Mouse (Mus musculus): ENCODE results near the gene Itgb2.
A peak's percentile ranks its signal among the peaks of the same experiment; 100 is the strongest.

The Itgb2 gene

DNA sequence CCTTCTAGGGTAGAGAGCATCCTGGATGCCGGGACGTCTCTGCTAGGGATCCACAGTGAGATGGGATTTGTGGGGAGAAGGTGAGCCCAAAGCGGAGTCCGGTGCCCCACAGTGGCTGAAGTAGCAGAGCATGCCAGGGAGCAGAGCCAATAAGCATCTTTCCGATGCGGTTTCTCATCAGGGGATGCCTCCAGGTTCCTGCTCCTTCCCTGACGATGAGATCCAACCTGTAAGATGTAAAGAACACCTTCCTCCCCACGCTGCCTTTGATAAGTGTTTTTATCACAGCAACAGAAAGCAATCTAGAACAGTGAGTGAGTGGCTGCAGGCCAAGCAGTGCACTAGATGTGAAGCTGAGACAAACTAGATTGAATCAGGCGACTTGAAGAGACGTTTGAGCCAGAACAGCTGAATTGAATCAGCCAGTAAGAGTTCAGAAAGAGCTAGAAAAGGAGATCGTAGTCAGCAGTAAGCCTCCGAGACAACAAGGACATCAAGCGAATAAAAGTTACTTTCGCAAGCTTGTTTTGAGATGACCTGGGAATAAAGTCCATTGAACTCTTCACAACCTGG lies 13.6 kb upstream of the Itgb2 start:
- peak; percentile 30 for DNase-seq (ENCODE audit: extremely low read depth, insufficient read length, low spot score)

DNA sequence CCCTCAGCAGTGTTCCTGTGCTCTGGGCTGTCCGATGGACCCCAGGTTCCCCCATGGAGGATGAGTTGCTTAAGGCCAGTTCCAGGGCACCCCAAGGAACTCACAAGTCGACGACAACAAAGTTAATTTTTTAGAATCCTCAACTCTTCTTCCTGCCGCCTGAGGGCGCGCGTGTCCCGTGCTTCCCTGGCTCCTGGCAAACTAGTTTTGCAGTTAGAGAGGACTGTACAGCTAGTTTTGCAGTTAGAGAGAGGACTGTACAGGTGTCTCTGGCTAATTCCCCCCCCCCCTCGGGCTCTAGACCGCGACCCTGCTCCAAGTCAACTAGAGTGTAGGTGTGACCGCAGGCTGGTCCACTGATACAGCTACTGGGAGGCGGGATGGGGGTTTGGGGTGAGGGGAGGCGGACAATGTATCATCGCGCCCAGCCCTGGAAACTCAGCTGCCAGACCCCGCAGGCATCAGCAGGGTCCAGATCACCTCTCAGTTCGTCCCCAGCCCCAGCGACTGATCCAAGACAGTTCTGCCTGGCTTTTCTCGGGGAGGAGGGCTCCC lies 12.9 kb upstream of the Itgb2 start:
- peak; percentile 65 for DNase-seq (ENCODE audit: extremely low read depth, insufficient read length, low spot score)

DNA sequence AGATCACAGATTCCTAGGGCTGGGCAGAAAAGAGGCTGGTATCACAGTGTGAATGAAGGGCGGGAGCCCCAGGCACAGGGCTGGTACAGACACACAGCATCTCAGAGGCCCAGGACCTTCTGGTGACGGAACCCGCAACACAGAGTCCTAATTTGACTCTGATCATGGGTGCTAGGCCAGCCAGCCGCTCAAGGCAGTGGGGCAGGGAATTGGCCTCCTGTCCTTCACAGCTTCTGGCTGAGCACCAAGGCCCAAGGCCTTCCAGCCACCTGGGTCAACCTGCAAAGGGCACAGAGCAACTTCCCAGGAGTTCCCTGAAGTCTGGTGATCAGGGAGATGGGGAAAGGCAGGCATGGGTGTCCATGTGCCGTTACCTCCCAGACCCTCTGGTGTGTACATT lies 12.3 kb upstream of the Itgb2 start:
- DNase-seq (ENCODE audit: extremely low read depth, insufficient read length, low spot score), result no peak

DNA sequence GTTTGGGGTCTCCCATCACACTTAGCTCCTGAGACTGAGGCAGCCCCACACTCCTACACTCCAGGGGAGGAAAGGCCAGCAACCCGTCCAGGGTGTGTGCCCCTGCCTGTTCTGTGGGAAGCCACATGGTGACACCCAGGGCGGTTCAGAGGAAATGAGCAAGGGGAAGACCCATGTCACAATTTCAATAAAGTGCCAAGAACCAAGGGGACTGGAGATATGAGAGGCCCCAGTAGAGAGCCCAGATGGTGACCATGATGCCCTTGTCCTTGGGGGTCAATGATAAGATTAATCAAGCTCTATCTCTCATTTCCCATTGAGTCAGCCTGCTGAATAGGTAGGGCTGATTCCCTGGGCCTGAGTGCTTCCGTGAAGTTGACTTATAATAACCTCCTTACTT lies 10.9 kb upstream of the Itgb2 start:
- DNase-seq (ENCODE audit: extremely low read depth, insufficient read length, low spot score), result no peak

DNA sequence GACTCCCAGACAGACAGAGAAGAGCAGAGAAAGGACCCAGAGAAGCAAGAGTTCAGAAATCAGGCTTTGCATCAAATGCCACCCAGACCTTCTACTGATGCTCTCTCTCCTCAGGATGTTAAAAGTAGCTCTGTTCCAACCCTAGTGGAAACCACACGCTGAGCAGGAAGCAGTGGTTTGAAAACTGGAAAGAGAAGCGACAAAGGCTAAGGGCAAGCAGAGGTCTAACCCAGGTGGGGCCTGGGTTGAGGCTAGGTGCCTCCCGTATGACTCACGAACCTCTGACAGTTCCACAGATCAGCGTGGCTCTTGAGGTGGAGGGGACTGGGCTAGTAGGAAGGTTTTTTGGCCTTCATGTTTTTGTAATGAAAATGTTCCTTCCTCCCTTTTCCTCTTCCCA lies 9.6 kb upstream of the Itgb2 start:
- no peak for DNase-seq (ENCODE audit: extremely low read depth, insufficient read length, low spot score)

DNA sequence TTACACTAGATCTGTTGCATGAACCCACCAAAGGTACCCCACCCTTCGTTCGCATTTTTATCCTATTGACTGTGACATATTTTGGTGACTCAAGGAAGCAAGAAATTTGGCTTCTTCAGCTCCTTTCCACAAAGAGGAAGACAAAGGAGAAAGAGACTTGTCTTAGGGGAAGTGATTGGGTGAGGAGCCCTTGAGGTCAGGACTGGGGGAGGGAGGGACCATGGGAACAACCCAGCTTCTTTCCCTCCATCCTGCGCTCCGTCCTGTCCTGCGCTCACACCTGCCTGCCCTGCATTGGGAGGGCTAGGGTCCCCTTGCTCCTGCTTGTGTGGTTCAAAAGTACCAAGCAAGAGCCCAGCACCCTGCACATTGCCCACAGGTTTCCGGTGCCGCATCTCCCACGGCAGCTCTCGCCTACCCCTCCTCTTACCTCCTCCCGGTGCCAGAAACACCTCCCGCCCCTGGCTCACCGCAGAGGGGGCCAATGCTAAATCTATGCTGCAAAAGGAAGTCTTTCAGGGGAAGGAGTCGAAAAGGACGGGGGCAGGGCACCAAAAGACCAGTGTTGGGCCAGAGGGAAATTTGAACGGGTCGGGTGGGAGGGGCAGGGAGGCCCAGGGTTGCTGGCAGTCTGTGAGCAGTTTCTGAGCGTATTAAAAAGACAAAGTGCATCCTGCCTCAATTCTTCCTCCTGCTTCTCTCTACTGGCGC lies 7.9 kb upstream of the Itgb2 start:
- DNase-seq (ENCODE audit: extremely low read depth, insufficient read length, low spot score), result no peak

DNA sequence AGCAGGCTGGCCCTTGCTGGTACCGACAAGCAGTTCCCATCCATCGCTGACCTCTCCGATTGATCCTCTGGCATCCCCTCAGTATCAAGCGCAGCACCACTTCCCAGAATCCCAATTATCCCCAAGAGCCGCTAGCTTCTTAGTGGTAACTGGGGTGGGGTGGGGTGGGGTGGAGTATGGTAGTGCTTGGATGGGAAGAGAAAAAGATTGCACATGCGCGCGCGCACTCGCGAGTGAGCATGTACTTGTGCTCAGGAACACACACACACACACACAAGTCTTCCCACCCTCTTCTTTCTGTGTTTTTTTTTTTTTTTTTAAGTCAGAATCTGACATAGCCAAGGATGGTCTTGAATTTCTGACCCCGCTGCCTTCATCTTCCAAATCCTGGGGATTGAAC lies 7.3 kb upstream of the Itgb2 start:
- DNase-seq (ENCODE audit: extremely low read depth, insufficient read length, low spot score), result no peak

DNA sequence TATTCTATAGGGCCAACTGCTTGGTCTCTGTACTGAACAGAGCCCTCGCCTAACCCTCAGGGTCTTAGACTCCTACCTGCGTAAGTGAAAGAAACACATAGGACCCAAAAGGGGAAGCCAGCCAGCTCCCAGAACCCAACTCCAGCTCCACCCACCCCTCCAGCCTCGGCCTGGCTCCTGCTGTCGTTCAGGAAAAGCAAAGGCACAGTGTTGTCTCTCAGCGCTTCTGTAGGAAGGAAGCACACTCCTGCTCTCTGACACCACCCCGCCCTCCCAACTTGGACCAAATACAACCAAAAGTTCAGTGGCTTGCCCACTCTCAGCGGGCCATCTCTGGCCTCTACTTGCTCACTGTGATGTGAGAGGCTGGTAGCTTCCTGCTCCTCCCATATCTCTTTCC lies 6.7 kb upstream of the Itgb2 start:
- no peak for DNase-seq (ENCODE audit: extremely low read depth, insufficient read length, low spot score)

DNA sequence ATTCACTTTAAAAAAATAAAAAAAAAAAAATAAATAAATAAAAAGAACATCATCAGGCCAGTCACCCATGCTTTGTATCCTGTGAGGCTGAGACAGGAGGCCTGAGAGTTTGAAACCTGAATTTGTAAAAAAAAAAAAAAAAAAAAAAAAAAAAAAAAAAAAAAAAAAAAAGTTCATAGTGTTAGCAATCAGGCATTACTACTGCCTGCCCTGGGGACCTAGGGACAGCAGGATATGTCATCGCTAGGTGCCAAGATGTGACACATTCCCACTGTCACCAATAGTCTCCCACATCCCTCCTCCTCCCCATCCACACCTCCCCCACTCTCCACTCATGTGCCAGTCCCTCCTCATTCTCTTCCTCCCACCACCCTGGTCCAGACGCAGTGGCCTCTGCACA lies 3.6 kb upstream of the Itgb2 start:
- no peak for DNase-seq (ENCODE audit: extremely low read depth, insufficient read length, low spot score)

DNA sequence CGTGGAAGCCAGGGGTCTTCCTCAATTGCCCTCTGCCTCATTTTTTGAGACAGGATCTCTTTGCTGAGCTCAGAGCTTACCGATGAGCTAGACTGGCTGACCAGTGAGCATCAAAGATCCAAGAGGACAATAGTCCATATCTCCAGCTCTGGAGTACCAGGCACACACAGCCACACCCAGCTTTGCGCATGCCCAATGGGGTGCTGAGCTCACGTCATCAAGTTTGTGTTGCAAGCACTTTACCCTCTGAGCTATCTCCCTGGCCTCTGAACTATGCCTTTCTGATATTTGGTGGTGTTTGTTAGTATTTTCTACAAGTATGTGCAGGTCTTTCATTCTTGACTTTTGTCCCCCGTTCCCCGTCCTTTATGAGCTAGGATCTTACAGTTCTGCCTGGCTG lies 1.4 kb upstream of the Itgb2 start:
- no peak for DNase-seq (ENCODE audit: extremely low read depth, insufficient read length, low spot score)

DNA sequence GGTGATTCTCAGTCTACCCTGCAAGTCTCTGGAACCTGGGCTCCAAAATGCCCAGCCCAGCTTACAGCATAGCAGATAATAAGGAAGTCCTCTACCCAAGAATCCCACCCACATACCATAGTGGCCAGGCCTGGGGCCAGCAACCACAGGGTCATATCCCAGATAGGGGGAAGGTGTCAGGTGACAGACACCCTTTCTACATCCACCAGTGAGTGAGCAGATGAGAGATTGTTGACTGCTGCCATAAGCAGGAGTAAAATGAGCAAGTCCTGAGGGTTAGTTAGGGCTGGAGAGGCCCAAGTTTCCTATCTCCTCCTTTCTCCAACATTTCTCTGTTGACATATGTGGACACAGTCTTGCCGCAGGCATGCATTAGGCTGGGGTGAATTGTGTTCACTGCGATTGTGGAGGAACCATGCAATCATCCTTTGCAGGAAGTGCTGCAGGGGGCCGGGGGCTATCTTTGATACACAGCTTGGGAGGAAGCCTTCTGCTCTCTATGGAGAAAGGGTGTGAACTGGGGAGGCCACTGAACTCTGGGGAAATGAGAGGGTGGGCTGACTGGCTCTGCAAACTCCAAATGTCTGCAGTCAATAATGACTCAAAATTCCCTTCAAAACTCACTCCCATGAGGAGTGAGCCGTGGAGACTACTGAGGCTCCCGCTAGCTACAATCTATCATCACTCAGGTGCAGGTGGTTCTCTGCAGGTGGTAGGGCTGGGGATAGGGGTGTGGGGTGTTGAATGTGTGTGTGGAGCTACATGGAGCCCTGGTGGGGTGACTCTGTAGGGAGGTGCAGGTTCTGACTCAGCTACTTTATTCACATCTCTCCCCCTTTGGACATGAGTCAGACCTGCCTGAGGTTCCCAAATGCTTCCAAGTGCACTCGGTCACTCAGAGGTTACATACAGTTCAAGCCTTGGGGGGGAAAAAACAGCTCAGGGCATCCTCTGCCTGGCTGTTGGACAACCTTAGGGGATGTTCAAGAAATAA lies 1.3 kb downstream of the Itgb2 start:
- DNase-seq (ENCODE audit: extremely low read depth, insufficient read length, low spot score), result peak; percentile 73

DNA sequence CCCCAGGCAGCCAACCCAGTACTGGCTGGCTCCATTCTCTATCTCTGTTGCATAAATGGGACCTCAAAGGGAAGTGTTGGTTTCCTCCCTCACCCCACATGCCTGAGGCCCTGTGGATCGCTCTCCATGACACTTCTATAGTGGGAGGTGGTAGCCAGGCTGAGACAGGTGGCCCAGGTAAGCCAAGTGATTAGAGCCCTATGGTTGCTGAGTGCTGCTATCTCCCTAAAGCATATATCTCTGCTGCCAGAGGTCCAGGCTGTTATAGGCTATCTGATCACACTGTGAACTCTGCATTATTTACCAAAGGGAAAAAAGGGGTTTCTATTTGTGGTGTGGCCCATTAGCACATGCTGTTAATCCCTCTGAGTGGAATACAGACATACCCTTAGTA lies 2.0 kb downstream of the Itgb2 start:
- no peak for DNase-seq (ENCODE audit: extremely low read depth, insufficient read length, low spot score)

DNA sequence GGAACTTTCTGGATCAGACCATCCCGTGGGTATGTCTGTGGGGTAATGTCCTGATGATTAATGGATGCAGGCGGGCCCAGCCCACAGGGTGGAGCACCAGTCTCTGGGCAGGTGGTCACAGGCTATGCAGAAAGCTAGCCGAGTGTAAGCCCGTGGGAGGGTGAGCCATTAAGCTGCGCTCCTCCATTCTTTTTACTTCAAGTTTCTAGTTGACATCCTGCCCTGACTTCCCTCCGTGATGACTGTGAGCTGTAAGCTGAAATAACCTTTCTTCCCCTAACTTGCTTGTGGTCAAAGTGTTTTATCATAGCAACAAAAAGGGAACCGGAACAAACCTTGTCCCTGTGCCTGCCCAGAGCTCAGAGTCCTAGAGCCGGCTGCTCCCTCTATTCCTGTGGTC lies 6.7 kb downstream of the Itgb2 start:
- no peak for DNase-seq (ENCODE audit: extremely low read depth, insufficient read length, low spot score)

DNA sequence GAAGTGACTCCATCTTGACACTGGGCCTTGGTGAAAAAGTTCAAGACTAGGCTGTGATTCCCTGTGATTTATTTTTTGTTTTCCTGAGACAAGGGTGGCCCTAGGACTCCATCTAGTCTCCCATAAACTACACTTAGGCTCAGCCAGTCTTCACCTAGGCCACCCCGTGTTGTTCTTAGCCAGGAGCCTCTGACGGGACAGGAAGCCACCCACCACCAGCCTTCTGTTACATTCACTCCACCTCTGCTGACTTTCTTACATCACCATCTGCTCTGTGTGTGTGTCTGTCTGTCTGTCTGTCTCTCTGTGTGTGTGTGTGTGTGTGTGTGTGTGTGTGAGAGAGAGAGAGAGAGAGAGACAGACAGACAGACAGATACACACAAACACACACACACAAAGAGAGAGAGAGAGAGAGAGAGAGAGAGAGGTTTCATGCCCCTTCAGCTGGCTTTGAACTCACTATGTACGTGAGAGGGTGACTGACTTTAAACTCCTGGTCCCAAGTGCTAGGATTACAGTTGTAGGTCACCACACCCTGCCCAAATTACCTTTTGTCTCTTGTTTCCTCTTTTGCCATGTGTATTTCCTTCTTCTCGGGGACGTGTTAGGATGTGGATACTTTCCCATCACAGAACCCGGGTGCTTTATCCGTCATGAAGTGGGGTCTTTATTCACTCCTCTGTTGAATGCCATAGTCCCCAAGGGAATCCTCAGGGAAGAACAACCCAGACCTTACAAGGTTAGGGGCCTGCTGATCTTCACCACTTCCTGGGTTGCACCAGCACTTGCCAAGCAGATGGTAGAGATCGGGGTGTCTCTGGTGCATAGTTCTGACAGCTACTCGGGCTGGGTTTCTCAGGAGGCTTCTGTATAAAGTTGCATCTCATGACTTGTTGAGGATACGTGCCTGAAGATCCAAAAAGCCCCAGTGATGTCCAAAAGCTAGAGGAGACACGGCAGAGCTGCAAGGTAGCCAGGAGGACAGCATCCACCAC lies 7.5 kb downstream of the Itgb2 start:
- DNase-seq (ENCODE audit: extremely low read depth, insufficient read length, low spot score), result no peak

DNA sequence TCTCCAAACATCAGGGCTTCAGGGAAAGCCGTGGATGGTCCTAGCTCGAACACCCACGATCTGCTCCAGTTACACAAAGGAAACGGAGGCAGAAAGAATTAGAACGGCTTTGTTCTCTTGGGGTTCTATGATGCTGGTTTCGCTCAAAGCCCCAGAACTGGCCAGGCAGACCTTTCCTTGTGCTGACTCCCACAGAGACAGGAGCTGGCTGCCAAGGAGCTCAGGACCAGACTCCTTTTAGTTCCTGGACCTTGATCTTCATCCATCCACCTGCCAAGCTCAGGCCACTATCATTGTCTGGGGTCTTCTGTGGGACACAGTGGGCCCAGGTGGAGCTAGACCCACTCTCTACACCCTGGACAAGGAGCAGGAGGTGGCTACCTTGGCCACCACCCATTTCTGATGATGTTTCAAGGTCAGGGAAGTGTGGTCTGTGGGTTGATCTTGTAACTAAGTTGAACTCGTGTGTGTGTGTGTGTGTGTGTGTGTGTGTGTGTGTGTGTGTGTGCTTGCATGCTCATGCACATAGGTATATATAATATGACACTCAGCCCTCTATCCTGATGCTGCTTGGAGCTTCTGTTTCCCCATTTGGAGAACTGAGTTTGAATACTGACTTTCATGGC lies 9.4 kb downstream of the Itgb2 start:
- DNase-seq (ENCODE audit: extremely low read depth, insufficient read length, low spot score), result no peak

DNA sequence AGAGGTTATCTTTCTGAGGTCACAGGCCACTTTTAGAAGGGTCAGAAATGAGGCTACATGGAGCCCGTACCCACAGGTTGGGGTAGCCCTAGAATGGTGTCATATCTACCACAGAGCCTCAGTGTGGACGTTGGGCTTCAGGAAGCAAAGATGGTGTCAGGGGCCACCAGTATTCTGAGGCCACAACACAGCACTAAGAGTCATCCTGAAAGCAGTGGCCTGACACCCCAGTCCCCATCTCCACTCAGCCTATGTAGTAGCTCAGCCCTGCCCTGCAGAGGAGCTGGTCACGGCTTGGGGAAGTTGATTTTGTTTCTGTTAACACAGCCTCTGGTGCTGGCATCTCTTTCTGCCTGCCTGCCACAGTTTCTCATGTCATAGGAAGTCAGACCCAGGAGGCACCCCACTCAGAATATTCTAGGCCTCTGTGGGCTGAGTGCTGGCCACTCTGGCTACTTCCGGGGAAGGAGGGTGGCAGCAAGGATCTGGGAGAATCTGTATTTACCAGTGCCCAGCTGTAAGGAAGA lies 10.6 kb downstream of the Itgb2 start:
- DNase-seq (ENCODE audit: extremely low read depth, insufficient read length, low spot score), result no peak

DNA sequence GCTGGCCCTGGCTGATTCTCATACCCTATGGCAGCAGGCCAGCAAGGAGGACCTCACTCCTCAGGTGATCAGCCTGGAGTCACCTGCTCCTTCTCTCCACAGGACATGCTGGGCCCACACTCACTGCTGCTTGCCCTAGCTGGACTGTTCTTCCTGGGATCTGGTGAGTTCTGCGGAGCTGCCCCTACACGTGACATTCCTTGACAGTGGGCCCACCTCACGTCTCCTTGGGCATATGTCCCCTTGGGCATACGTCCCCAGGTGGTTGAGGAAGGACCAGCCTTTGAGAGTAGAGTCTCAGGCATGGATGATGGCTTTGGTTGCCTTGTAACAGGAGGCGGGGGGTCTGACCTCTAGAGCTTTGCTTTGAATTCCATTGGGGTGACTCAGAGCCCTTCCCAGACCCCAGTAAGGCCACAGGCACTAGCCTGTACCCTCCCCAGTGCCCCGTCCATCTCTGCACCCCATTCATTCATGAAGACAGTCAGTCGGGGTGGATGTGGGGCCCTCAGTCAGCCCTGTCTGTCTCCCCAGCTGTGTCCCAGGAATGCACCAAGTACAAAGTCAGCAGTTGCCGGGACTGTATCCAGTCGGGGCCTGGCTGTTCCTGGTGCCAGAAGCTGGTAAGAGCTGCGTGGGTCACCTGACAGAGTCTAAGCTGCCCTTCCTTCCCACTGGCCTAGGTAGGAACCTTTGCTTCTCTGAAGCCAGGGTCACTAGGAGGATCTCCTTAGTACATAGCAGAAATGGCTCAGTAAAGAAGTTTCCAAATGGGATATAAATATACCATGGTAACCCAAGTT lies 12.0 kb downstream of the Itgb2 start:
- peak; percentile 49 for DNase-seq (ENCODE audit: extremely low read depth, insufficient read length, low spot score)

DNA sequence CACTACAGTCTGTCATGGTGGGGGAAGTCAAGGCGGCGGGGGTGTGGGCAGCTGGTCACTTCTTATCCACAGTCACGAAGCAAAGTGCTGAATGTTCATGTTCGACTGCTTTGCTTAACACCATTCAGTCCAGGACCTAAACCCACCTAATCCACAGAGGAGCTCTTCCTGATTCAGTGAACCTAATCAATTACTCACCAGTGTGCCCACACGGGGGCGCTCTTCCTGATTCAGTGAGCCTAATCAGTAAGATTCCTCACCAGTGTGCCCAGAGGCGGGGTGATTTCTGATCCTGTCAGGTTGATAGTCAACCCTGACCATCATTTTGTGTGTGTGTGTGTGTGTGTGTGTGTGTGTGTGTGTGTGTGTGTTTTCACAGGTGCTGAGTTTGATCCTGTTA lies 13.2 kb downstream of the Itgb2 start:
- no peak for DNase-seq (ENCODE audit: extremely low read depth, insufficient read length, low spot score)

DNA sequence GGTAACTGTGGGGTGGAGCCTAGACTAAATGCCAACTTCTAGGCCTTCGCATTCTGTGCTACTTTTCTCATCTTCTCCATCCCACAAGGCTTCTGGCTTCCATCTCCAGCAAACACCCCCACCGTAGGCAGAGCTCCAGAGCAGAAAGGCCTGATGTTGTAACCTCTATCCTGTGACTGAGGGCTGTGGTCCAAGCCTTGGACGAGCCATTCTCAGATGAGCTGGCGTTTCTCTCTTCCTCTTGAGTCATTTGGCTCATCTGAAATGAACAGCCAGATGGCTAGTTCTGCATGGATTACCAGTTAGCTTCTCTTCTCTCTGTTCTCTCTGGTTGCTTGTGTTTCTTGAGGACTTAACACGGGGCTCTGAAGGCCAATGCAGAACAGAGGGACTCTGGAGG lies 14.9 kb downstream of the Itgb2 start:
- DNase-seq (ENCODE audit: extremely low read depth, insufficient read length, low spot score), result peak; percentile 73
